Mouse (Mus musculus) limb, embryonic 14.5 days (tissue): Measurements from ENCODE around the gene Pex7. TPM values are rescaled to one million over a fixed set of nuclear protein-coding genes. Genes with fewer than 3 reads are reported as not detected.

ENCODE experiments used
- ATAC-seq: fragments of 200-750 bp; cut with Nextera tagmentation; 2 replicates; pipeline ENCODE4 v1.8.0; 2017; ENCODE audit warnings: low read depth, moderate number of reproducible peaks, moderate TSS enrichment; ENCODE audit not compliant: low FRiP score
- DNase-seq: peaks from one replicate; pipeline ENCODE4 v3.0.0-alpha.2; 2015; ENCODE audit warnings: low spot score
- H3K27ac ChIP-seq: fragments of 300-500 bp; sonication (generic); replicated peaks from 2 replicates; pipeline ENCODE4 v1.5.1; 2014; ENCODE audit warnings: low read depth, mild to moderate bottlenecking, low read length, moderate library complexity, mixed read lengths
- H3K27me3 ChIP-seq: fragments of 300-500 bp; sonication (generic); 2 replicates; pipeline ENCODE4 v1.6.1; 2014; ENCODE audit warnings: low read length, mixed read lengths; ENCODE audit not compliant: control insufficient read depth, insufficient read depth
- H3K36me3 ChIP-seq: fragments of 300-500 bp; sonication (generic); 2 replicates; pipeline ENCODE4 v1.6.1; 2014; ENCODE audit warnings: mild to moderate bottlenecking, low read length, moderate library complexity, mixed read lengths; ENCODE audit not compliant: control insufficient read depth, insufficient read depth
- H3K4me1 ChIP-seq: fragments of 300-500 bp; sonication (generic); 2 replicates; pipeline ENCODE4 v1.6.1; 2014; ENCODE audit warnings: antibody characterized with exemption, low read length, mixed read lengths; ENCODE audit not compliant: control insufficient read depth, insufficient read depth
- H3K4me2 ChIP-seq: fragments of 300-500 bp; sonication (generic); replicated peaks from 2 replicates; pipeline ENCODE4 v1.6.1; 2014; ENCODE audit warnings: low read depth, mild to moderate bottlenecking, low read length, moderate library complexity; ENCODE audit not compliant: severe bottlenecking
- H3K4me3 ChIP-seq: fragments of 300-500 bp; sonication (generic); replicated peaks from 2 replicates; pipeline ENCODE4 v1.5.1; 2014; ENCODE audit warnings: low read length
- H3K9ac ChIP-seq: fragments of 300-500 bp; sonication (generic); 2 replicates; pipeline ENCODE4 v1.6.1; 2014; ENCODE audit warnings: mild to moderate bottlenecking, low read depth, low read length, moderate library complexity; ENCODE audit not compliant: severe bottlenecking
- H3K9me3 ChIP-seq: fragments of 300-500 bp; sonication (generic); 2 replicates; pipeline ENCODE4 v1.6.1; 2016; ENCODE audit warnings: low read length; ENCODE audit not compliant: control insufficient read depth
- POLR2A ChIP-seq: fragments of 200-500 bp; IDR thresholded peaks from 2 replicates; pipeline ENCODE4 v1.8.0; 2012; ENCODE audit warnings: inconsistent platforms, mild to moderate bottlenecking, moderate library complexity, borderline replicate concordance; ENCODE audit not compliant: insufficient read depth, insufficient read length; ENCODE audit errors: extremely low read depth
- WGBS: fragments of 180-500 bp; shearing (Covaris S2); extraction: QIAGEN DNeasy Blood & Tissue Kit; methylation state at CpG from one replicate; pipeline ENCODE4 v1.1.7; 2014; 5-methylcytosine and 5-hydroxymethylcytosine counted together
- polyA plus RNA-seq, 2 experiments: library from polyadenylated mRNA; depleted of rRNA in 1 of 2; stranded (reverse) in 1 of 2; unstranded in 1 of 2; fragments of >200 nt; fragmentation: Nextera tagmentation in 1 of 2; extraction: Ambion mirVana in 1 of 2; gene quantifications; 2 replicates each; pipeline versions ENCODE4 v1.2.1 to v1.2.3; 2012 to 2014

The Pex7 gene
- polyA plus RNA-seq, 2 experiments = 19.2 to 31.5 TPM

GRCm38 (mm10) chr10:19848928-19849770 is 58.3 kb downstream of the Pex7 start:
- Histone ChIP-seq H3K4me3 (peak overlapping the region; percentile 56), H3K9ac (peak overlapping the region; percentile 43; the same call in 1 of the 2 replicates), H3K4me2 (peak overlapping the region; percentile 99), H3K4me1 (0 out of 2 replicates have a peak, but pooled peaks cover 9% of the 10 kb centered on the region), H3K27ac (no peak overlapping the region), H3K9me3 (no peaks in the 10 kb centered on the region), H3K36me3 (no peaks in the 10 kb centered on the region), H3K27me3 (peaks cover 44% of the 10 kb centered on the region)
- ATAC-seq = no peak
- no peak for DNase-seq
- 4% methylated on average over 44 of the region's 44 CpGs for WGBS
- TF ChIP-seq POLR2A = no peak

GRCm38 (mm10) chr10:19839836-19840235 is 67.7 kb downstream of the Pex7 start:
- H3K4me3 ChIP-seq = no peak overlapping the region
- H3K27me3 ChIP-seq = no peaks in the 10 kb centered on the region
- no peak for TF ChIP-seq POLR2A
- no peaks in the 10 kb centered on the region for H3K9me3 ChIP-seq
- H3K4me2 ChIP-seq = no peak overlapping the region
- H3K9ac ChIP-seq = no peak overlapping the region
- 91% methylated on average over 5 of the region's 5 CpGs for WGBS
- H3K27ac ChIP-seq = no peak overlapping the region
- H3K36me3 ChIP-seq = no peaks in the 10 kb centered on the region
- ATAC-seq (no peak), DNase-seq (no peak)
- H3K4me1 ChIP-seq = no peaks in the 10 kb centered on the region

DNA sequence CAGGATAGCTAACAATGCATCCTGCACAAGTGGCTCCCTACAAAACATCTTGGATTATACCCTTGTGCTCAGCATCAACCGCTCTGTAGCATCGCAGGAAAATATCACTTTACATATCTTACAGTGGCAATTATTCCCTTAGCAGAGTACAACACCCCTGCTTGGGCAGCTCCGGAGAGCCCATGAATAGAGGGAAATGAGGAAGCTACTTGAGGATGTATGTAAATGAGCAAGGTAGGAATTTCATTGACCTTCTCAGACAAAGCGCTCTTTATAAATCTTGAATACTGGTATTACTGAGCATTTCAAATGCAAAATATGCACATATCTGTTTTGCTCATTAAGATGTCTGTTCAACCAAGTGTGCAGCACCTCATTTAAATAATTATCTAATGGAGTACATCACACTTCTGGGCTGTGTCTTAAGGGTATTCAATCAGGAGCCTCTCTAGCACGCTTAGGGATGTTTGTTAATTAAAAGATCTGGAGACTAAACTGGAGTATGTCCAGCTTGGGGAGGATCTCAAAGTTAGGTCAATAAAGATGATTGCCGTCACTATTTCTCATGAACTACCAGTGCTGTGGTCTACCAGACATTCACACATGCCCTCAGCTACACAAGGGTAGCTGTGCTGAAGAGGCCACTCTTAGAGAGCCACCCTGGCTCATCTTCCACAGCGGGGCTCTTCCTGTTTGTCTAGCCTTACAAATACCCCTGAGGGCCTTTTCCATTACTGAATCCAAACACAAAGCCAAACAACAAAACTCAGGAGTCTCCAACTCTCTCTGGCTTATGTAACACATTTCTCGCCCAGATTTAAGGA is 71.4 kb downstream of the Pex7 start:
- no peak for DNase-seq
- no peak overlapping the region for H3K27ac ChIP-seq
- no peak overlapping the region for H3K9ac ChIP-seq
- H3K36me3 ChIP-seq = no peaks in the 10 kb centered on the region
- TF ChIP-seq POLR2A = no peak
- WGBS = 81% methylated on average over 8 of the region's 8 CpGs
- H3K27me3 ChIP-seq = no peaks in the 10 kb centered on the region
- H3K4me1 ChIP-seq = no peaks in the 10 kb centered on the region
- no peak overlapping the region for H3K4me2 ChIP-seq
- no peak for ATAC-seq
- H3K9me3 ChIP-seq = no peaks in the 10 kb centered on the region
- no peak overlapping the region for H3K4me3 ChIP-seq

- no peaks in the 10 kb centered on the region for H3K4me1 ChIP-seq
- H3K27me3 ChIP-seq = no peaks in the 10 kb centered on the region
- no peak overlapping the region for H3K4me2 ChIP-seq
- no peaks in the 10 kb centered on the region for H3K36me3 ChIP-seq
- H3K4me3 ChIP-seq = no peak overlapping the region
- no peak for TF ChIP-seq POLR2A
- DNase-seq (no peak), ATAC-seq (no peak)
- no peak overlapping the region for H3K27ac ChIP-seq
- no peaks in the 10 kb centered on the region for H3K9me3 ChIP-seq
- no peak overlapping the region for H3K9ac ChIP-seq
- 99% methylated on average over 6 of the region's 6 CpGs for WGBS
Observed at GRCm38 (mm10) chr10:19834222-19834621, 73.3 kb downstream of the Pex7 start.

- Histone ChIP-seq H3K27ac (no peak overlapping the region), H3K27me3 (no peaks in the 10 kb centered on the region), H3K4me1 (0 out of 2 replicates have a peak, but pooled peaks cover 2% of the 10 kb centered on the region), H3K36me3 (no peaks in the 10 kb centered on the region), H3K4me3 (no peak overlapping the region), H3K4me2 (no peak overlapping the region), H3K9me3 (no peaks in the 10 kb centered on the region), H3K9ac (no peak overlapping the region)
- WGBS = 86% methylated on average over 5 of the region's 5 CpGs
- no peak for ATAC-seq
- TF ChIP-seq POLR2A = no peak
- no peak for DNase-seq
Observed at GRCm38 (mm10) chr10:19831072-19831849, 76.2 kb downstream of the Pex7 start.
